Mouse (Mus musculus) heart, adult 8-10 months (tissue): ENCODE data around the gene Skida1. TPM values are rescaled to one million over a fixed set of nuclear protein-coding genes. Genes with fewer than 3 reads are reported as not detected.

Experiments
- DNase-seq: peaks from one replicate; pipeline ENCODE4 v3.0.0; 2022; ENCODE audit warnings: low spot score
- microRNA-seq: library from miRNA; unstranded; fragments of <30 nt; microRNA quantifications from one replicate; pipeline ENCODE4 v1.2.0, GENCODE M21; 2022
- total RNA-seq, 4 experiments: library from RNA; stranded (reverse); gene quantifications; 2 replicates each; pipeline ENCODE4 v1.2.4; 2022

Skida1 gene
- total RNA-seq, 4 experiments from 2014 or later = 2.5 to 5.9 (median 3.7) TPM

GRCm38 (mm10) chr2:18015581-18015980 is 33.3 kb downstream of the Skida1 start:
- DNase-seq = no peak

GRCm38 (mm10) chr2:18012866-18013265 is 36.0 kb downstream of the Skida1 start:
- DNase-seq = no peak

GRCm38 (mm10) chr2:18011226-18011625 is 37.6 kb downstream of the Skida1 start:
- no peak for DNase-seq

- no peak for DNase-seq
These were observed 43.7 kb downstream of the Skida1 start for GRCm38 (mm10) chr2:18005137-18005536.

GRCm38 (mm10) chr2:18004286-18004685 is 44.6 kb downstream of the Skida1 start:
- no peak for DNase-seq

- DNase-seq = no peak
These were observed 46.5 kb downstream of the Skida1 start for GRCm38 (mm10) chr2:18002306-18002705.

- DNase-seq = no peak
These were observed 52.0 kb downstream of the Skida1 start, which contains the start of gene H2al2a for GRCm38 (mm10) chr2:17996858-17997257. TSS of gene H2al2a (minus strand) at chr2:17996958.

Small RNAs within 50 kb of the gene (microRNA-seq; reads per million reads assigned to microRNA genes)
- 2.0 reads per million for gene Mir7655

Other genes with a start within 250 kb of the Skida1 start
- gene H2al2a, start 52.1 kb downstream of the Skida1 start, total RNA-seq = not detected
- 1 to 10 TPM; 3.5 to 7.3 (median 5.5) TPM for gene A930004D18Rik, start 11.3 kb downstream of the Skida1 start, total RNA-seq
- gene Mllt10, start 6.2 kb upstream of the Skida1 start, total RNA-seq = 10 to 100 TPM; 25.1 to 41.8 (median 30.5) TPM